Mouse (Mus musculus) myocyte (in vitro differentiated cells): Measurements from ENCODE around the gene Vps11.

Experiments
- CEBPB ChIP-seq: IDR thresholded peaks from 2 replicates; pipeline ENCODE4 v1.6.1; 2011; ENCODE audit warnings: mild to moderate bottlenecking, moderate library complexity; ENCODE audit not compliant: poor library complexity, insufficient read depth, severe bottlenecking
- MAX ChIP-seq: IDR thresholded peaks from one replicate; pipeline ENCODE4 v1.6.1; 2011; ENCODE audit warnings: low read depth, mild to moderate bottlenecking, control low read depth

DNA sequence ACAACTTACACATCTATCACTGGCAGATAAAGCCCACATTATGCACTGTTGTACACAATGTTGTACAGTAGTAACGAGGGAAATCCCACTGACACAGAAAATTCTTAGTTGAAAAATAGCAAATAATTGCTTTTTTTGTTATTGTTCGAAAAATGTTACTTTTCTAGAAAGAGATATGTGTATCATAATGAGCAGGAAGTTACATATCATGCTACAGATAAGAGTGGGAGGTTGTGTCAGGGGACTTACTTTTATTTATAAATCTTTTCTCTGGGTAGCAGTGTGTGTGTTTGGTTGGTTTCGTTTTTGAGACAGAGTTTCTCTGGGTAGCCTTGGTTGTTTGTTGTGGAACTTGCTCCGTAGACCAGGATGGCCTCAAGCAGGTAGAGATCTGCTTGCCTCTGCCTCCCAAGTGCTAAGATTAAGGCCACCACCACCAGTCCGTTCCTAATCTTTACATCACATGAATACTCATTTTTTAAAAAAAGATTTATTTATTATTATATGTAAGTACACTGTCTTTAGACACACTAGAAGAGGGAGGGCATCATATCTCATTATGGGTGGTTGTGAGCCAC, 16.8 kb upstream of the Vps11 start:
- TF ChIP-seq MAX (no peak), CEBPB (no peak)
